Mouse (Mus musculus): ENCODE results near the gene Nrde2.

- TF ChIP-seq CTCF (IDR thresholded peaks at IDR 0.05; ENCODE audit: extremely low read depth, insufficient read depth, low read length): no peak
- TF ChIP-seq POLR2A (IDR thresholded peaks at IDR 0.05; ENCODE audit: extremely low read depth, insufficient read depth, low read length): no peak
These were observed 28.3 kb downstream of the Nrde2 start for GRCm38 (mm10) chr12:100131167-100131566.

Data from cortical plate, adult 2 months (tissue).